Mouse (Mus musculus): ENCODE results near the gene Caskin1.

DNA sequence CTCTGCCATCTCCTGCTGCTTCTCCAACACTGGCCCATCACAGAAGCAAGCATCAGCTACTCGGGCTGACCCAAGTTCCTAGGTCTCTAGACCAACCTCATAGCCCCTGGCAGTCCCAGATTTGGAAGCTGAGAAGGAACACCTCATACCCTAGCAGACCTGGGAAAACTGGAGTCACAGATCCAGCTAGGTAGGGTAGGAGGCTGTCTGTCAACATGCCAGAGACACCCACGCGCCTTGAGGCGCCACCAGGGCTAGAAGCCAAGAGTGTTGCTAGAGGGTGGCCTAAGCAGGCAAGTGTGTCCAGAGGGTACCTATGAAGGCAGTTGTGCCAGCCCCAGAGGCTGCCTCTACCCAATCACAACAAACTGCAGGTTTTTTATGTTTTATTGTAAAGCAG lies 45.0 kb upstream of the Caskin1 start:
- TF ChIP-seq CTCF (IDR thresholded peaks at IDR 0.05; ENCODE audit: low read depth) (no peak), EP300 (optimal IDR thresholded peaks at IDR 0.05) (no peak)

All from stomach, postnatal 0 days (tissue).